Mouse (Mus musculus): ENCODE data around the gene Etv5.
A peak's percentile ranks its signal among the peaks of the same experiment; 100 is the strongest.

Etv5 gene

DNA sequence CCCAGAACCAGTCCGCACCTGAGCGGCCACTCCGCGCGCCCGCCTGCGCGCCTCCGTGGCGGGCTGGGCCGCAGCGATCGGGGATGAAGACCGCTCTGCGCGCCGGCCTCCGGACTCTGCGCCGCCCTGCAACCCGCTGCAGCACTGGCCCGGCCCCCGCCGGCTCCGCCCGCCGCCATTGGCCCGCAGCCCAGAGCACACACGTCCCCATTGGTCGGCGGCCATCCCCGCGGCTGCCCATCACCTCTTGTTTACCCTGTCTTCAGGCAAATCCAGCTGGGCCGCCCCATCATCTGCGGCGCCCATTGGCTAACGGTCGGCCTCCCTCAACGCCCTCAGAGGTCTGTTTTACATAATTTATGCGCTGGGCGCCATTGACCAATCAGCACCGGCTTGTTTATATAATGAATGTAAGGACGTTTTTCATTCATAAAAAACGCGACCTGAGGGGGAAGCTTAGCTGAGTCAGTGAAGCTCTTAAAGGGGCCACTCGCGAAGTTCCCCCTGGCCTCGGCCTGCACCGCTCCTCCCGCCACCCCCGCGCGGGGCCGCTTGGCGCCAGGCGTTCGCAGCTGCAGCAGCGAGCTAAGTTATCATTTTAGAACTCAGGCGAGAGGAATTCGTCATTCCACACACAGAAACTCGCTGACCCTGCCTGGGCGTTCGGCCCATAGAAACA is at the start of gene Etv5:
Gene Etv5, minus strand, starts transcription at position 221 of the 679 bp plus-strand sequence.
- peak; percentile 98 to 100 for DNase-seq

DNA sequence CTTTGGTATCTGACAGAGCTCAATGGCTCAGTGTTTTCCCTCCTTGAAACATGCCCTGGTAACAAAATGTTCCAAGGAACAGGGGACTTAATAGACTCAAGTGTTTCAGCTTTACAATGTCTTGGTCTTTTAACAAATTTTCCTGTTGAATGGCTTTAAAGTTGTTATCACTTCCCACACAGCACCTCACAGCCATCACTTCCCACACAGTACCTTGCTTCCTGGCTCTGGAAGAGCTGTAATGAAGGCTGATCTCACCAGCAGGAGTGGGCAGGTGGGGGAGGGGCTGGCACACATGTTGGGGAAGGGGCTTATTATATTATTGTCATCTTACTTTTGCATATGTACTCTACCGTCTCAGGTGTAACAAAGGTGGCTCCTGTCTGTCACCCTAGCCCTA is 44.4 kb upstream of the Etv5 start:
- DNase-seq = no peak

DNA sequence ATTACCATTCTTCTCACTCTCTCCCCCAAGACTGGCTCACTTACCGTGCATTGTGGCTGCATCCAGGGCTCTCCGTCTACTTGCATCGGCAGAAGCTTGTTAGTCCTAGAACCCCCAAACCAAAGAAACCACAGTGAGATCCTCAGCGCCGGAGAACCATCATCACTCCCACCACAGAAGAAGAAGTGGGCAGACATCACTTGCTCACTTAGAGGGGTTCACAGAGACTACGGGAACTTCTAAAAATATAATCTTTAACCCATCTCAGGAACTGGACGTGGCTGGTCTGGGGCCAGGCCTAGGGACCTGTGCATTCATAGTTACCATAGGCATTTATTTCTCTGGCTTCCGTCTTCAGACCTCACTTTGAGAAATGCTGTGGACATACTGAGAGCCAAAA is 39.8 kb upstream of the Etv5 start:
- no peak for DNase-seq

DNA sequence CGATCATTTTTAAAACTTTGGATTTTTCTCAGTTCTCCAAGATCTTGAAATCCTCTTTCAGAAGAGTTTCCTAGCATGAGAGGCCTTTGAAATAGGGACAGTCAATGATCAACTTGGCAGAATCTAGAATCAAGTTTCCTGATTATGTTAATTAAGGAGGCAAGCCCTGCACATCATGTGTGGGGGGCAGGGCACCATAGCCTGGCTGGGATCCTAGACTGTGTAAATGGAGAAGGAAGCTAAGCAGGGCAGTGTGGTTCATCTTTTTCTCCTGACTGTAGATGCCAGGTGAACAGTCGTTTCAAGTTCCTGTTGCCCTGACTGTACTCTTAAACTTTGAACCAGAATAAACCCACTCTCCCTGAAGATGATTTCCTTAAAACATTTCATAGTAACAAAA is 32.2 kb upstream of the Etv5 start:
- peak; percentile 64 to 76 for DNase-seq

DNA sequence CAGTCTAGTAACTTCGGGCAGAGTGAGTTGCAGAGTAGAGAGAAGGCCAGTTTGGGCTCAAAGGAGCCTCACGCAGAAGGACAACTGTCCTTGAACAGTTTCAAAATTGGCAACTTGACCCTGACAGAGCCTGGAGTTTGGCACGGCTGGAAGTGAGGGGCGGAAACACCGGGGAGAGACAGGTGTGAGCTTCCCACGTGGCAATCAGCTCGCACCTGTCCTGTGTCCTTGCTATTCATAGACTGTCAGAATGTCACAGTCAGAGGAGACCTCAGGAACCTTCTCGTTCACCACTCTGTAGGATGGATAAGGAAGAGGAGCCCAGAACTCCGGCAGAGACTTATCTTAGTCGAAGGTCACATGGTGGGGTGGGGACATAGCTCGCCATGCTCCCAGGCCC is 29.9 kb upstream of the Etv5 start:
- no peak for DNase-seq

DNA sequence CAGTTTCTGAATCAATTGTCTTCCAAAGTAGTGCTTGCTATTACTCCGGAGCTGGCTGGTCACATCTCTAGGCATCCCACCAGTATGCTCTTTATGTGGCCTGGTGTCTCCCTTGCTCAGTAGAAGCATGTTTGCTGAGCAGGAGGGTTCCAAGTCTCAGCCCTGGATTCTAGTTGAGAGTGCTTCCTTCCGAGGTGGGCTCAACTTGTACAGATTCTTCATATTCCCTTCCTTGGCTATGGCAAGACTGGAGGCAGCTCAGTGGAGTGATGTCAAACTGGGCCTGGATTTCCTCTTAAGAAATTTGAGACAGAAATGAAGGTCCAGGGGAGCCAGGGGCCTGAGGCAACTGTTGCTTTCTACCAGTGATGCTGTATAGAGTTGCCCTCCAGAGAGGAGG is 27.6 kb upstream of the Etv5 start:
- no peak for DNase-seq

DNA sequence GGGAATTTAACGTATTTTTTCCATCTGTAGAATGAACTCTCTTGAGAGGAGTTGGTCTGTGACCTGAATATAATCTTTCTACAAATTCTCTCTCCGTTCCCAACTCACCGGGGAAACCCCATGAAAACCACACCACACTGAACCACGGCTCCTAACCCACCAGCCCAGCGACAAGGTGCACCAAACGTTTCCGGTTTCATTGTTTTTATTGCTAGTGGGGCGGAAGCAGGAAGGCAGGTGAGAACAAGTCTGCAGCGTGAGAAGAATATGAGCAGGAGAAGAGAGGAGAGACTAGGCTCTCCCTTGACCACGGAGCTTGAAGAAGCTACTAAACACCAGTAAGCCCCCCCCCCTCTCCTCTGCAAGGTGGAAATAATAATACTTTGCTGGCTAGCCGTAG is 26.9 kb upstream of the Etv5 start:
- no peak for DNase-seq

DNA sequence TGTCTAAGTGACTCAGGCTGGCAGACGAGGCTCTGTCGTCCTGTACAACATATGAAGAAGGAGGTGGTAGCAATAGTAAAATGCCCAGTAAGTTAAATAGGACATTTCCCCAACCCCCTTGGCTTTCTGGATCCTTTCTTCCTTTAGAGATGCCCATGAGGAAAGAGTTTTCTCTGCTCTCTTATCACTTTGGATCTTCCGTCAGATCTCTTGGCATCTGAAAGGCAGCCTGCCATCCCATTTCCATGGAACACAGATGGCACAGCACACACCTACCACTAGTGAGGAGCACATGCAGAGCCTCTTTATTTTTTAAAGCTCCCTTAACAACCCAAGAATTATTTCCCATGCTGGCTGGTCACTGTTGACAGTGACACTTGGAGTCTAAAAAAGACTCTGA is 22.7 kb upstream of the Etv5 start:
- no peak for DNase-seq

DNA sequence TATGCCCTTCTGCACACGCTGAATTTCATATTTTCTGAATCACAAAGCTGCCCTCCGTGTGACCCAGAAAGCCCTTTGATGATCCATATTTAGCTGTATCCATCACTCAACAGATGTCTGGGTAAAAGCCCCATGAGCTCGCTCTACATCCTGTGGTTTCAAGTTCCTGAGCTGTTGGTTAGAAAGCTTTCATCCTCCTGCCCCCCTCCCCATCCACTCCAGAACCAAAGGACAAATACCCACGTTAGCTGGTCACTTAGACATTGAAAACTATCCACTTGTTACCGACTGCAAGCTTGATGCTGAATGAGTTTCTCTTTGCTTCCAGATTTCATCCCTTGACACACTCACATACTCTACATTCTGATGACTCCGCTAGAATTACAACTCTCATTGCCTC is 22.2 kb upstream of the Etv5 start:
- DNase-seq = no peak

DNA sequence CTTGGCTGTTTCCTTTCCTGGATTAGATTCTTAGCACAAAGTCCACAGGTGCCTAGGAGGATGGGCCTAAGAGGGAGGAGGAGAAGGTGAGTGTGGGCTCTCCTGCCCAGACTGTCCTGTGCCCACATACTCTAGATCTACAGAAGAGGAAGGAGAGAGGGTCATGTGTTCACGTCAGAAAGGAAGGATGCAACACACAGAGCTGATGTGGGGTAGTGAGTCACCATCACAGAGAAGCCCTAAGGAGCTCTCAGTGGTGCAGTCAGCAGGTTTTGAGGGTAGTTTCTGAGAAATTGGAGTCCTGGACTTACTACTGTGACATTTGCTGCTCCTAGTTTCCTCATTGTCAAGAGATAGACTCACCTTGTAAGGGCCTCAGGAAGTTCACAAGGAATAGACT is 21.4 kb upstream of the Etv5 start:
- DNase-seq = no peak

DNA sequence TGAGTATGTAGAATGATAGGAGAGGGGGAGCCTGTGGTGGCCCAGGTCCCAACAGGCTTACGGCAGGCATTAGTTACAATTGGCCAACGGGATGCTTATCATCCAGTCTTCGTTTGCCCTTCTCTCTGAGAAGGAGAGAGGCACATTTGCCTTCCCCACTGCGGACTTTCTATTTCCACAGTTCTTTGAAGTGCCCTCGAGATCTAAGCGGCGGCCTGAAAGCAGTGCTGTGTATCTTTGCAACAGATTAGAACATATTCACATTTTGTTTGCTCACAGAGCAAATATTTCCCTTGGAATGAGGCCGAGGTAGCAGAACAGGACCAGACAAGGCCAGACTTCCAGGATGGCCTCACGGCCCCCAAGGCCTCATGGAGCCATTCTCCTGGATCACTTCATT is 12.6 kb upstream of the Etv5 start:
- no peak for DNase-seq

DNA sequence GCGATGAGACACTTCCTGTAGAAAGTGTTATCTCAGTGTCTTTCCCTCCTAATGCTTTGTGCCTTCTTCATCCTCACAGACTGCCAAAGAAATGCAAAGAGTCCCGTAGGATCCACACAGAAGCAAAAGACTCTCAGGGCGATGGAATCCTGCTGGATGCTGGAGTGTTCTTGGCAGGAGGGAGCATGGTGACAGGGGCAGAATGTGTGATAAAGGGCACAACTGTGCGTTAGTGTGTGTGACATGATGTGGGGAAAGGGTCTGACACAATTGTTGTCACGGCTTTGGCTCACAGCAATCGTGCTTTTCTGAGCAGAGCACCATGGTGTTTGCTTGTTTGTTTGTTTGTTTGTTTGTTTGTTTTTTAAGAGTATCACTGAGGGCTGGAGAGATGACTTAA is 8.6 kb upstream of the Etv5 start:
- DNase-seq = no peak

DNA sequence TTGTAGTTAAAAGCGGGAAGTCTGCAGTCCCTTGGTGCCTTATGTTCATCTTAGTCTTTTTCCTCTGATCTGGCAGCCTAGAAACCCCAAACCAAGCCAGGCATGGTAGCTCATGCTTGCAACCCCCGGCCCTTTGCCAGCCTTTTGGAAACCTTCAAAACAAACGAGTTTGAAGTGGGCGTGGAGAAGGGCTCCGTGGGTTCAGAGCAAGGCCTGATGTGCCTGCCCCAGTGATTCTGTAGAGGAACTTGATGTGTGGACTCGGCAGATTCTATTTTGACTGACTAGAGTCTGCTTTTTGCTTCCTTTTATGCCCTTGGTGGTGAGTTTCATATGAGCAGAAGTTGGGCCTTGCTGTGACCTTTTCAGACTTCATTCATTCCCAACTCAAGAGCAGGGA is 5.3 kb upstream of the Etv5 start:
- peak in 1 of 2 experiments; percentile 32 for DNase-seq

DNA sequence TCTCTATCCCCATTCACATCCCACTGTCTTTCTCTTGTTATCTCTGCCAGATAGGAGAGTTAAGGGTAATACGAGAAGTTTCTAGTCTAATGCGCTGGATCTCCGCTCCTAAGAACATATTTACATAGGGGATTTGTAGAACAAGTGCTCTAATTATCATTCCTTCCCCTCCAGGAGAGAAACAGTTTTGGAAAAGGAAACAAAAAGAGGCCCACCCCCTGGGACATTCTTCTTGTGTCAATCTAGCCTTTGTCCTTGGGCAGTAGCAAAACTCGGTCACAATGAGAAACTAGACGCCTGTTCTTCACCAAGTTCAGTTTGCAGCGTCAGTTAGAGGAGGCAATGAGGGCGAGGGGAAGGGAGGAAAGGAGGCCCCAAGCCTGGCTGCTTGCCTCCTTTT is 2.7 kb upstream of the Etv5 start:
- no peak for DNase-seq

DNA sequence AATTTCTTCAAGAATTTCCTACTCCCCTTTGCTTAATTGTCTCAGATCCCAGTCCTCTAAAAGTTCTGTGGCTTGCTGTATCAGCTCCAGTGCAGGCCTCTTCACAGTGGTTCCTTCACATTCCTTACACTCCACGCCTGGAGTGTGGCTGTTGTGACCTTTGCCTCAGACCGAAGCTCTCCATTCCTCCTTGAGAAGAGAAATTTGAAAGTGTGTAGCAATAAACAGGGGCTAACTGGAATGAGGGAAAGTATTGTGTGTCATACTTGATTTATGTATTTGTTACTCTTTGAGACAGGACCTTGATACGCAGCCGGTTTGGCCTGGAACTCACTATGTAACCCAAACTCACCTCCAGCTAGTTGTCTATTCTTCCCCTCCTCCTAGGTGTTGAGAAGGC is 1.8 kb upstream of the Etv5 start:
- no peak for DNase-seq

DNA sequence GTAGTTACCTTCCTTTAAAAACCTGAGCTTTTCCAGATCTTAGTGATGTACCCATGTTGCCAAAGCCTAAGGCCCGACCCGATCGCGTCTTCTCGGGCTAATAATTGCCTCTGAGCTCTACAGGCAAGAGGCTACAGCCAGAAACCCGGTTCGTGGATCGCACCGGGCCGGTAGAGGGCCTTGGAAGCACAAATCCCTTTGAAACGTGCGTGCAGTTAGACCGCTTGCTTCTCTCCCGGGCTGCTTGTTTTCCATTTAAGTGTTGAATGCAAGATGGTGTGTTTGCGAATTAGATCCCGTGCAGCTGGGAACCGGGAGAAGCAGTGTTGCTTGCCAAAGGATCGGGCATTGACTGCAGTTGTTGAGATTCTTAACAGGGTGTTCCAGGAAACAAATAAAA is 750 bp upstream of the Etv5 start:
- peak; percentile 70 to 87 for DNase-seq

DNA sequence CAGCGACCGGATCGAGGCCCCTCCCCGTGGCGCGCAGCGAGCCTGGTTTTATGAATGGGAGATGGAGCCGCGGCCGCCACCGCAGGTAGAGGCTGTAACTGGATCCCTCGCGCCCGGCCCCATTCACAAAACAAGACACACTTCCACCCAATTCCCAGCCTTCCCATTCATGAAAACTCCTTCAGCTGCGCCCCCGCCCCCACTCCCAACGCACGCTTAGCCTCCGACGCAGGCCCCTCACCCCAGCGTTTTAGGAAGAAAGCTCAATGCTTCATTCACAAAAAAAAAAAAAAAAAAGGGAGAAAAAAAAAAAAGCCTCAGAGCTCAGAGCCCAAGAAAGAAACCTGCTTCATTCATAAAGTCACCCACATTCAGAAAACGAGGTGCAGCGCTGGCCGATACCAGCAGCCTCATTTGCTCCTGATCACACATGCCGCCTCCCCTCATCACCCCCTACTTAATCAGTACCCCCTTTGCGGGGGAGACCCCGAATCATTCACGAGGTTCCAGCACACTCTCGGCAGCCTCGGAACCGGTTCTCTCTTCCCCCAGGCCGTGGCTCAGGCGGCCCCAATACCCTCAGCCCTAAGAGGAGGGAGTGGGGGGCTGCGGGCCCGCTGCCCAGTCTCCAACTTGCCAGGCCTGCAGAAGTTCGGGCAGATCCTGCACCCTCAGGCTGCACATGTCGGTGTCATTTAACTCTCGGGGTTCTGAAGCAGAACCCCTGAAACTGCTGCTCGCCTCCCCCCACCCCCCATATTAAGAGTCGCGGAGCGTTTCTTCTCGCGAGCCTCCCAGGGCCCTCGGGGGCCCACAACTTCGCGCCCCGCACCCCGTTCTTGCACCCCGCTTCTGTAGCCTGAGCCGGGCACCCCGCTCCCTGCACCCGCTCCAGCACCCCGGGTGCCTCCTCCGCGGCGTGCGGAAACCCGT is 812 bp downstream of the Etv5 start:
- DNase-seq = peak; percentile 81 to 84

DNA sequence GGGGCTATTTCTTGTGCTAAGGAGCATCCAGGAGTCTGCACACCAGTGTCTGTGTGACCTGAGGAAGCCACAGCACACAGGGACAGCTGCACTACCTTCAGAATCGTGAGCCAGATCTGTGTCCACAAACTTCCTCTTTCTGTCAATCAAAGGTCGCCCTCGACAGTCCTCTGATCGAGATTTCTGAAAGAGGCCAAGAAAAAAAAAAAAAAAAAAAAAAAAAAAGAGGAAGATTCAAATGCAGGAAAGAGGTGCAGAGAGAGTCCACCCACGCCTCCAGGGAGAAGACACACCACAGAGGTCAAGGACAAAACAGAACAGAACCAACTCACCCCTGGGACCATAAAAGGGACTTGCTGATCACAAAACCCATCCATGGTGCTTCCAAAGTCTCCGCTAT is 3.4 kb downstream of the Etv5 start:
- peak in 1 of 2 experiments; percentile 26 for DNase-seq

DNA sequence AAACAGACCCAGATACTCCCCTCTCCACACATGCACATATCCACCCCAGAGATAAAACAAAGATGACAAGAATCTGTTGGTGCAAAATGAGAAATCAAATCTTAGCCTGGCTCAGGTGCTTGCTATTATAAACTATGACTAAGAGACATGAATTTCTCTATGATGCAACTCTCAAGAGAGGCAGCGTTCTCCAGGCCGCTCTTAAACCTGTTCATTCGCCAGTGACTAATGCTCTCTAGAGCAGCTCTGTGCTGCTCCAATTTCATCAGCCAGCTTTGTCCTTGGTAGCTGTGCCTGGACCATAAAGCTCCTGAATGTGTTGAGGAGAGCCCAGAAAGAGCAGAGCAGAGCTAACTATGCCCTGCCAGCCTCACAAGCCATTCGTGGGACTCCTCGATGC is 5.0 kb downstream of the Etv5 start:
- peak in 1 of 2 experiments; percentile 11 for DNase-seq

DNA sequence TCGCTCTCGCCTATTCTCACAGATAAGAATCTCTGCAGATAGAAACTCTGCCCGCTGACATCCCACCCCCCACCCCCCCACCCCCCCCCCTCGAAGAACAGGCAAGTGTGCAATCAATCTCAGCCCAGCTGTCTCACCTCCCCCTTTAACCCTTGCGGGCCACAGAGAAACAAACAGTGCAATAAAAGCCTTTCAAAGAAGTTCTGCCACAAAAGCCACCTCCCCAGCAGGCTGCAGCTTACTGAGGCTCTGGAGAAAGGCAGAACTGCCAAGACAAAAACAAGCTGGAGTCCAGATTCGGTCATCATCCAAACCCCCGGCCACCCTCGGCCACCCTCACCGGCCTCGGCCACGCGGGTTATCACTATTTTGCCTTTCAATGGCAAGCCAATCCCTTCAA is 5.6 kb downstream of the Etv5 start:
- DNase-seq = peak in 1 of 2 experiments; percentile 11

DNA sequence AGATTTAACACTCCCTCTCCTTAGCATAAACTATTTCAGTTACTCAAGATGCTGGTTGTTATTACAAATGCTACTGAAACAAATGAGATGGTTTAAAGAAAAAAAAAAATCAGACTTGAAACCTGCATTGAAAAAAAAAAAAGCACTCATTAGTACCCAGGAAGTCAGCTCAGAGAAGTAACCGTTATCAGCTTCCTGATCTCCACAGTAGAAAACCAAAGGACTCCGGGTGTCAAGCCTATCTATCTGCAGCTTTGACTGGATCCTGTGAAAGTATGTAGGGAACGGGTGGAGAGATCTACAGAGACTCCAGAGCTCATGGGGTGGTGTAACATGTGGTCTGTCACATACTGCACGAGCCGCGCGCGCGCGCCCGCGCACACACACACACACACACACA is 7.7 kb downstream of the Etv5 start:
- no peak for DNase-seq

DNA sequence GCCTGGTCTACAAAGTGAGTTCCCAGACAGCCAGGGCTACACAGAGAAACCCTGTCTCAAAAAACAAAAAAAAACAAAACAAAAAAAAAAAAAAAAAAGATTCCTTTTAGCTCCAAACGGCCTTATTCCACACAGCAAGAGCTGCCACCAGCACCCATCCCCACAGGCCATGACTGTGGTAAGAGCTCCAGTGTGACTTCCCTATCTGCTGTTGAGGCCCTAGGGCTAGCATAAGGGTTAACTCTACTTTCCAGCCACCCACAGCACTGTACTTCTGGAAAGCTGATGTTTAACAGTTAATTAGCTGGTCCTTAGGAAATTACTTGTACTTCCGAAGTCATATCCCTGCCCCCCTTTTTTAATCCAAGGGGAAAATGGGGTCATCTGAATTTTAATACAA is 8.2 kb downstream of the Etv5 start:
- DNase-seq = no peak

DNA sequence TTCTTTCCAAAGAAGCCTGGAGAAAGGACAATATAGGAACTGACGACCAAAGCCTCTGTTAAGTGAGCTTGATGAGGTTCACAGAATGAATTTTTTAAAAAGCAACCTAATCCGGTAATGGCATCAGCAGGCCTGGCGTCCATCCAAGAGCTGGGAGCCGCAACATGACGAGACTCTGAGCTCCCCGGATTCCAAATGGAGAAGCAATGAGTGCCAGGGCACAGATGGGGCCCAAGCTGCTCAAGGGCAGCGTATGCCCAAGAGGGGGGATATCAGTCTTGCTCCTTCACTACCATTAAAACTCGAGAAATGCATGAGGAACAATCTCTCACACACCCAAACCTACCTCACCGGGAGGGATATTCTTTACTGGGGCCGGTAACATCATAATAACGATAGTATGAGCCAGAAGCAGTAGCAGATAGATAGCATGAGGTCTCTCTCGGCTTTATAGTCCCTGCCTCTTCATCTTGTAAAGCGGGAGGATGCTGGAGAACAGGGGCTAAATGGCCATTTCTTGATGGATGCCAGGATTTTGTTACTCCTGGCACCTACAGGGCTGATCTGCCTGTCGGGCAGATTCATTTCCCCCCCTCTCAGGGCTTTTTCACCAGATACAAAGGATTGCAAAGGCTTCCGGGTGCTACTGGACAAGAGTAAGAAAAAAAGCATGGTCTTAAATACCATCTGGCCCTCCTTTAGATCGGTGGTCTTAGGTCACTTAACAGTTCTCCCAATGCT is 9.1 kb downstream of the Etv5 start:
- DNase-seq = peak in 1 of 2 experiments; percentile 27

DNA sequence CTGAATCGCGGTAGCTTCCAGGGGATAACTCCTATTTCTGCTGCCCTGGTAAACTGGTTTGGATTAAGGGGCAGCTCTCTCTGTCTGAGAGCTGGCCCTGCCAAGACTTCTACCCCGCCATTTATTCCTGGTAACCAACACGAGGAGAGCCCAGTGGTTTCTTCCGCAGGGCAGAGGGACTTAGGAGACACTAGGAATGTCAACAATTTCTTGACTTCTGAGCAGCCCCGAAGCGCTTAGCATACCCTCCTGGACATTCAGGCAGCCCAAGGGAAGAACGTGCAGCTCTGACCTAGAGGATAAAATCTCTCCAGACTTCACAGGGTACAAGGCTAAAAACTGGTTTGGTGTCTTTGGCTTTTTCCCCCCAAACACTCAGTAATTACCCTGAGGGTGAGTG is 10.1 kb downstream of the Etv5 start:
- DNase-seq = no peak

Data from kidney, postnatal 25 days (tissue).